Mouse (Mus musculus) lung, postnatal 0 days (tissue): Measurements from ENCODE around the gene Enpp1. TPM values are rescaled to one million over a fixed set of nuclear protein-coding genes. Genes with fewer than 3 reads are reported as not detected.

Source experiments
- ATAC-seq: fragments of 200-750 bp; cut with Nextera tagmentation; 2 replicates; pipeline ENCODE4 v1.8.0; 2017; ENCODE audit warnings: moderate library complexity
- DNase-seq: peaks from one replicate; pipeline ENCODE4 v3.0.0-alpha.2; 2016; ENCODE audit warnings: low spot score
- H3K27ac ChIP-seq: fragments of 300-500 bp; sonication (generic); 2 replicates; pipeline ENCODE4 v1.5.1; 2014; ENCODE audit warnings: antibody characterized with exemption, mild to moderate bottlenecking, low read length, mixed read lengths
- H3K27me3 ChIP-seq: fragments of 300-500 bp; sonication (generic); replicated peaks from 2 replicates; pipeline ENCODE4 v1.6.1; 2014; ENCODE audit warnings: low read length, mixed read lengths; ENCODE audit not compliant: insufficient read depth
- H3K36me3 ChIP-seq: fragments of 300-500 bp; sonication (generic); 2 replicates; pipeline ENCODE4 v1.6.1; 2014; ENCODE audit warnings: low read length, mixed read lengths; ENCODE audit not compliant: insufficient read depth
- H3K4me1 ChIP-seq: fragments of 300-500 bp; sonication (generic); 2 replicates; pipeline ENCODE4 v1.6.1; 2014; ENCODE audit warnings: antibody characterized with exemption, low read depth, low read length, mixed read lengths; ENCODE audit not compliant: insufficient read depth
- H3K4me2 ChIP-seq: fragments of 300-500 bp; sonication (generic); replicated peaks from 2 replicates; pipeline ENCODE4 v1.6.1; 2014; ENCODE audit warnings: low read depth, mild to moderate bottlenecking, low read length, moderate library complexity, mixed read lengths
- H3K4me3 ChIP-seq: fragments of 300-500 bp; sonication (generic); 2 replicates; pipeline ENCODE4 v1.5.1; 2014; ENCODE audit warnings: low read depth, low read length
- H3K9ac ChIP-seq: fragments of 300-500 bp; sonication (generic); replicated peaks from 2 replicates; pipeline ENCODE4 v1.6.1; 2014; ENCODE audit warnings: low read depth, mild to moderate bottlenecking
- H3K9me3 ChIP-seq: fragments of 300-500 bp; sonication (generic); 2 replicates; pipeline ENCODE4 v1.6.1; 2016; ENCODE audit warnings: low read length, mixed read lengths
- CTCF ChIP-seq: IDR thresholded peaks from 2 replicates; pipeline ENCODE4 v1.5.1; 2016; ENCODE audit warnings: antibody characterized with exemption, mild to moderate bottlenecking
- EP300 ChIP-seq: IDR thresholded peaks from 2 replicates; pipeline ENCODE4 v1.6.1; 2016; ENCODE audit warnings: antibody characterized with exemption, mild to moderate bottlenecking, control low read depth
- WGBS: fragments of 180-500 bp; shearing (Covaris S2); extraction: QIAGEN DNeasy Blood & Tissue Kit; methylation state at CpG from one replicate; pipeline ENCODE4 v1.1.7; 2014; 5-methylcytosine and 5-hydroxymethylcytosine counted together
- polyA plus RNA-seq: library from polyadenylated mRNA; unstranded; fragments of >200 nt; fragmentation: Nextera tagmentation; extraction: Ambion mirVana; gene quantifications from 2 replicates; pipeline ENCODE4 v1.2.1, GENCODE M21; 2015

The Enpp1 gene
- polyA plus RNA-seq, 1 experiment from 2014 or later, result 2.9 TPM

DNA sequence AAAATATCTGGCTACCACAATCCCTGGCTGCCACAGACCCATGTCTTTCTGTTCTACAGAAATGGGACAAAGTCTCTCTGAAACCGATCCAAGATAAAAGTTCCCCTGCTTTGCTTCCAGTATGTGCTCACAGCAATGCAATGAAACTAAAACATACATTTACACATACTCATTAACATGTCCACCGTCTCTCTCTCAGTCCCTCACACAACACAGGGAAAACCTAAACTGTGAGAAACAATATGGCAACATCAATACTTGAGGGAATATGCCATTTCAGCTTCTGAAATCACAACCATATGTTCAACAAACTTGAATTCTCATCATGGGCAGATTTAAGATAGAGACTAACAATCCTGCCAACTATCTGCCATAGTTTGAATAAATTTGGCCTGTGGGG lies 13.2 kb upstream of the Enpp1 start:
- H3K9ac ChIP-seq, result no peak overlapping the region
- H3K27me3 ChIP-seq, result no peaks in the 10 kb centered on the region
- no peak overlapping the region for H3K4me3 ChIP-seq
- H3K9me3 ChIP-seq, result no peaks in the 10 kb centered on the region
- WGBS, result 84% methylated on average over 2 of the region's 2 CpGs
- H3K4me2 ChIP-seq, result no peak overlapping the region
- H3K4me1 ChIP-seq, result no peaks in the 10 kb centered on the region
- TF ChIP-seq EP300 (no peak), CTCF (no peak)
- no peak for DNase-seq
- ATAC-seq, result no peak
- no peaks in the 10 kb centered on the region for H3K36me3 ChIP-seq
- H3K27ac ChIP-seq, result no peak overlapping the region

- ATAC-seq, result no peak
- 98% methylated on average over 3 of the region's 3 CpGs for WGBS
Observed at GRCm38 (mm10) chr10:24721841-24722240, 9.9 kb upstream of the Enpp1 start.

DNA sequence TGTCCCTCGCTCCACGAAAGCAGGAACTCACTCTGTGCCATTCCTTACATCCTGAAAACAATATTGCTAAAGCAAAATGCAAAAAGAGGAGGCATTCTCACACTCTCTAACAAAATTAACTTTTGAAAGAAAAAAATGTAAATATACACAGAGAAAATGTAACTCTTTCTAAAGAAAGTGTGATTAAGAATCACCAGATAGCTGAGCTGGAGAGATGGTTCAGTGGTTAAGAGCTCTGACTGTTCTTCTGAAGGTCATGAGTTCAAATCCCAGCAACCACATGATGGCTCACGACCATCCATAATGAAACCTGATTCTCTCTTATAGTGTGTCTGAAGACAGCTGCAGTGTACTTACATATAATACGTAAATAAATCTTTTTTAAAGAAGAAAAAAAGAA lies 7.4 kb upstream of the Enpp1 start:
- no peak for DNase-seq
- TF ChIP-seq EP300 (no peak), CTCF (no peak)
- Histone ChIP-seq H3K9me3 (no peaks in the 10 kb centered on the region), H3K4me3 (no peak overlapping the region), H3K27me3 (no peaks in the 10 kb centered on the region), H3K4me1 (no peaks in the 10 kb centered on the region), H3K9ac (no peak overlapping the region), H3K4me2 (no peak overlapping the region), H3K27ac (no peak overlapping the region), H3K36me3 (no peaks in the 10 kb centered on the region)
- ATAC-seq, result no peak
- WGBS, result 84% methylated on average over 4 of the region's 4 CpGs

More at GRCm38 (mm10) chr10:24721841-24722240, 9.9 kb upstream of the Enpp1 start:
- no peaks in the 10 kb centered on the region for H3K9me3 ChIP-seq
- no peak for DNase-seq
- H3K4me2 ChIP-seq, result no peak overlapping the region
- no peak for TF ChIP-seq CTCF
- no peak for TF ChIP-seq EP300
- no peak overlapping the region for H3K4me3 ChIP-seq
- H3K9ac ChIP-seq, result no peak overlapping the region
- H3K36me3 ChIP-seq, result no peaks in the 10 kb centered on the region
- H3K27ac ChIP-seq, result no peak overlapping the region
- H3K4me1 ChIP-seq, result no peaks in the 10 kb centered on the region
- H3K27me3 ChIP-seq, result no peaks in the 10 kb centered on the region

- no peaks in the 10 kb centered on the region for H3K27me3 ChIP-seq
- H3K4me3 ChIP-seq, result no peak overlapping the region
- 55% methylated on average over 11 of the region's 11 CpGs for WGBS
- no peaks in the 10 kb centered on the region for H3K9me3 ChIP-seq
- no peaks in the 10 kb centered on the region for H3K4me1 ChIP-seq
- no peak overlapping the region for H3K27ac ChIP-seq
- no peak overlapping the region for H3K4me2 ChIP-seq
- ATAC-seq, result no peak
- H3K36me3 ChIP-seq, result no peaks in the 10 kb centered on the region
- TF ChIP-seq EP300, result no peak
- no peak for TF ChIP-seq CTCF
- DNase-seq, result no peak
- H3K9ac ChIP-seq, result no peak overlapping the region
Observed at GRCm38 (mm10) chr10:24718720-24719119, 6.8 kb upstream of the Enpp1 start.

- H3K9me3 ChIP-seq, result no peaks in the 10 kb centered on the region
- no peak overlapping the region for H3K27ac ChIP-seq
- no peak for ATAC-seq
- WGBS, result 61% methylated on average over 14 of the region's 14 CpGs
- H3K4me1 ChIP-seq, result no peaks in the 10 kb centered on the region
- no peak overlapping the region for H3K9ac ChIP-seq
- no peaks in the 10 kb centered on the region for H3K36me3 ChIP-seq
- TF ChIP-seq CTCF (no peak), EP300 (no peak)
- H3K4me2 ChIP-seq, result no peak overlapping the region
- DNase-seq, result no peak
- no peaks in the 10 kb centered on the region for H3K27me3 ChIP-seq
- H3K4me3 ChIP-seq, result no peak overlapping the region
Observed at GRCm38 (mm10) chr10:24718058-24718457, 6.1 kb upstream of the Enpp1 start.

- no peaks in the 10 kb centered on the region for H3K36me3 ChIP-seq
- no peak for DNase-seq
Observed at GRCm38 (mm10) chr10:24716232-24716631, 4.3 kb upstream of the Enpp1 start.

DNA sequence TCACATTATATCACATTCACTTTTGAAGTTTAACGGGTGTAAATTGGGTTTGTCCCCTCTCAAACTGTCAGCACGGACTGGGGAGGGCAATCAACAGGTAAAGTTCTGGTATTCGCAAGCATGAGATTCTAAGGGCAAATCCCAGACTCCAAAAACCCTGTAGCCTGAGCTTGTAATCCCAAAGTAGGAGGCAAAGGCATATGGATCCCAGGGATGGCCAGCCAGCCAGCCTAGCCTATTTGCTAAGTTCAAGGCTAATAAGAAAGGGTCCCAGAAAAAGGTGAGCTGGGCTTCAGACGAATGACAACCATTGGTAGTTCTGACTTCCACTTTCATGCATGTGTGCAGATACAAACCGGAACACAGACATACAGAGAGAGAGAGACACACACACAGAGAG lies 942 bp upstream of the Enpp1 start:
- DNase-seq (no peak), ATAC-seq (no peak)
- Histone ChIP-seq H3K27ac (no peak overlapping the region), H3K9me3 (no peaks in the 10 kb centered on the region), H3K4me1 (peaks cover 5% of the 10 kb centered on the region; the same call in 1 of the 2 replicates), H3K4me2 (no peak overlapping the region), H3K27me3 (no peaks in the 10 kb centered on the region), H3K4me3 (no peak overlapping the region), H3K36me3 (no peaks in the 10 kb centered on the region), H3K9ac (no peak overlapping the region)
- 76% methylated on average over 5 of the region's 5 CpGs for WGBS
- TF ChIP-seq CTCF (no peak), EP300 (no peak)

More at GRCm38 (mm10) chr10:24716232-24716631, 4.3 kb upstream of the Enpp1 start:
- Histone ChIP-seq H3K27ac (no peak overlapping the region), H3K4me3 (no peak overlapping the region), H3K9ac (no peak overlapping the region), H3K4me1 (peaks cover 3% of the 10 kb centered on the region; the same call in 1 of the 2 replicates), H3K9me3 (no peaks in the 10 kb centered on the region), H3K4me2 (no peak overlapping the region), H3K27me3 (no peaks in the 10 kb centered on the region)
- 79% methylated on average over 5 of the region's 5 CpGs for WGBS
- no peak for TF ChIP-seq EP300
- TF ChIP-seq CTCF, result no peak
- no peak for ATAC-seq
